Mouse (Mus musculus): ENCODE data around the gene Lrrk1. TPM values are rescaled to one million over a fixed set of nuclear protein-coding genes. Genes with fewer than 3 reads are reported as not detected.

The Lrrk1 gene
- total RNA-seq, 2 experiments from 2014 or later, result 12.4 to 16.4 TPM

- no peak for DNase-seq
These were observed 3.3 kb downstream of the Lrrk1 start for GRCm38 (mm10) chr7:66384891-66385290.

- DNase-seq, result no peak
These were observed 3.9 kb downstream of the Lrrk1 start for GRCm38 (mm10) chr7:66384213-66384612.

GRCm38 (mm10) chr7:66376560-66376959, 11.6 kb downstream of the Lrrk1 start:
- no peak for DNase-seq

GRCm38 (mm10) chr7:66375736-66376135, 12.4 kb downstream of the Lrrk1 start:
- DNase-seq, result no peak

GRCm38 (mm10) chr7:66373391-66373790, 14.8 kb downstream of the Lrrk1 start:
- DNase-seq, result no peak

GRCm38 (mm10) chr7:66370970-66371369, 17.2 kb downstream of the Lrrk1 start:
- no peak for DNase-seq

- DNase-seq, result no peak
These were observed 18.2 kb downstream of the Lrrk1 start for GRCm38 (mm10) chr7:66369934-66370445.

- DNase-seq, result peak; percentile 9
These were observed 18.8 kb downstream of the Lrrk1 start for GRCm38 (mm10) chr7:66369071-66369933.

GRCm38 (mm10) chr7:66365904-66366303, 22.2 kb downstream of the Lrrk1 start, which contains the start of gene Gm10974:
Gene Gm10974 (plus strand): TSS chr7:66365905.
- no peak for DNase-seq

GRCm38 (mm10) chr7:66365411-66365810, 22.7 kb downstream of the Lrrk1 start:
- no peak for DNase-seq

- DNase-seq, result no peak
These were observed 23.7 kb downstream of the Lrrk1 start for GRCm38 (mm10) chr7:66364491-66364890.

GRCm38 (mm10) chr7:66359044-66359443, 29.1 kb downstream of the Lrrk1 start:
- DNase-seq, result no peak

GRCm38 (mm10) chr7:66358461-66358860, 29.7 kb downstream of the Lrrk1 start:
- no peak for DNase-seq

GRCm38 (mm10) chr7:66355791-66356522, 32.2 kb downstream of the Lrrk1 start:
- DNase-seq, result no peak

- DNase-seq, result no peak
These were observed 33.2 kb downstream of the Lrrk1 start for GRCm38 (mm10) chr7:66354911-66355310.

- DNase-seq, result no peak
These were observed 37.1 kb downstream of the Lrrk1 start for GRCm38 (mm10) chr7:66351074-66351473.

GRCm38 (mm10) chr7:66349670-66350069, 38.5 kb downstream of the Lrrk1 start:
- DNase-seq, result no peak

- DNase-seq, result no peak
These were observed 39.6 kb downstream of the Lrrk1 start for GRCm38 (mm10) chr7:66348588-66348987.

- no peak for DNase-seq
These were observed 41.0 kb downstream of the Lrrk1 start for GRCm38 (mm10) chr7:66346959-66347663.

GRCm38 (mm10) chr7:66343307-66343706, 44.8 kb downstream of the Lrrk1 start:
- no peak for DNase-seq

- no peak for DNase-seq
These were observed 45.3 kb downstream of the Lrrk1 start for GRCm38 (mm10) chr7:66342831-66343230.

- peak; percentile 82 for DNase-seq
These were observed 45.8 kb downstream of the Lrrk1 start for GRCm38 (mm10) chr7:66342323-66342722.
